Mouse (Mus musculus) C2C12 (cell line): ENCODE measurements around the gene 0610030E20Rik.

Experiments used
- CTCF ChIP-seq: IDR thresholded peaks from one replicate; pipeline ENCODE4 v1.5.1; 2011; ENCODE audit not compliant: control insufficient read depth, insufficient read depth, insufficient read length
- MAX ChIP-seq: IDR thresholded peaks from one replicate; pipeline ENCODE4 v1.6.1; 2011; ENCODE audit warnings: mild to moderate bottlenecking, control low read depth

DNA sequence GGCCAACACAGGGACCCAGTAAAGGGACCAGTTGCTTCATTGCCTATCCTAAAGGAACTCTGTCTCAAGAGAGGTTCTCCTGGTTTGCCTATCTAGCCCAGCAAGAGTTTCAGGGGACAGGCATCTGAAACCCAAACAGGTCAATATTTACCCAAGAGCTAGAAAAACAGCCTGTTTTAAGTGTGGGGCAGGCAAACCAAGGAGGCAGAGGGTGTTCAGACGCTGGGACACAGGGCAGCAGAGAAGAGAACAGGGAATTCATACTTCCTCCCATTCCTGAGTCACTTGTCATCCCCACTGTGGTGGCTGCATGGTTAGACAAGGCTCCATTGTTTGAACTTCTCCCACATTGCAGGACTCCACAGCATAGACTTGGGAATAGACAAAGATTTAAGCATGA is 24.5 kb downstream of the 0610030E20Rik start:
- TF ChIP-seq CTCF = no peak
- TF ChIP-seq MAX = no peak
